Mouse (Mus musculus): ENCODE data around the gene Xpo5.
A peak's percentile ranks its signal among the peaks of the same experiment; 100 is the strongest.

Xpo5 gene

GRCm38 (mm10) chr17:46202421-46203071, at the start of gene Xpo5, which contains the start of gene Polh:
Gene Xpo5 (plus strand): TSS chr17:46202782.
Gene Polh (minus strand): TSS chr17:46202645.
- peak; percentile 91 for DNase-seq (ENCODE audit: low read depth, low spot score)

GRCm38 (mm10) chr17:46152847-46153782, 49.5 kb upstream of the Xpo5 start, which contains the start of gene Mad2l1bp:
Gene Mad2l1bp (minus strand): TSS chr17:46153553.
- peak; percentile 86 for DNase-seq (ENCODE audit: low read depth, low spot score)

GRCm38 (mm10) chr17:46154336-46154735, 48.2 kb upstream of the Xpo5 start:
- no peak for DNase-seq (ENCODE audit: low read depth, low spot score)

- no peak for DNase-seq (ENCODE audit: low read depth, low spot score)
Observed at GRCm38 (mm10) chr17:46156680-46157079, 45.9 kb upstream of the Xpo5 start.

GRCm38 (mm10) chr17:46157131-46157530, 45.5 kb upstream of the Xpo5 start:
- DNase-seq (ENCODE audit: low read depth, low spot score): no peak

- no peak for DNase-seq (ENCODE audit: low read depth, low spot score)
Observed at GRCm38 (mm10) chr17:46159236-46159635, 43.3 kb upstream of the Xpo5 start.

GRCm38 (mm10) chr17:46160090-46160662, 42.4 kb upstream of the Xpo5 start:
- DNase-seq (ENCODE audit: low read depth, low spot score): no peak

GRCm38 (mm10) chr17:46160686-46161085, 41.9 kb upstream of the Xpo5 start, which contains the start of gene Gtpbp2:
Gene Gtpbp2 (plus strand): TSS chr17:46161032.
- DNase-seq (ENCODE audit: low read depth, low spot score): peak; percentile 100

GRCm38 (mm10) chr17:46161179-46161578, 41.4 kb upstream of the Xpo5 start:
- no peak for DNase-seq (ENCODE audit: low read depth, low spot score)

GRCm38 (mm10) chr17:46161710-46162109, 40.9 kb upstream of the Xpo5 start:
- DNase-seq (ENCODE audit: low read depth, low spot score): no peak

- DNase-seq (ENCODE audit: low read depth, low spot score): no peak
Observed at GRCm38 (mm10) chr17:46162551-46162950, 40.0 kb upstream of the Xpo5 start.

- DNase-seq (ENCODE audit: low read depth, low spot score): no peak
Observed at GRCm38 (mm10) chr17:46162951-46163421, 39.6 kb upstream of the Xpo5 start.

- no peak for DNase-seq (ENCODE audit: low read depth, low spot score)
Observed at GRCm38 (mm10) chr17:46164301-46164700, 38.3 kb upstream of the Xpo5 start.

GRCm38 (mm10) chr17:46164791-46165190, 37.8 kb upstream of the Xpo5 start:
- DNase-seq (ENCODE audit: low read depth, low spot score): no peak

- DNase-seq (ENCODE audit: low read depth, low spot score): no peak
Observed at GRCm38 (mm10) chr17:46165460-46165859, 37.1 kb upstream of the Xpo5 start.

- no peak for DNase-seq (ENCODE audit: low read depth, low spot score)
Observed at GRCm38 (mm10) chr17:46166270-46166669, 36.3 kb upstream of the Xpo5 start.

GRCm38 (mm10) chr17:46167014-46167413, 35.6 kb upstream of the Xpo5 start:
- no peak for DNase-seq (ENCODE audit: low read depth, low spot score)

GRCm38 (mm10) chr17:46168318-46168717, 34.3 kb upstream of the Xpo5 start:
- no peak for DNase-seq (ENCODE audit: low read depth, low spot score)

GRCm38 (mm10) chr17:46168768-46169167, 33.8 kb upstream of the Xpo5 start:
- DNase-seq (ENCODE audit: low read depth, low spot score): no peak

- DNase-seq (ENCODE audit: low read depth, low spot score): no peak
Observed at GRCm38 (mm10) chr17:46170538-46170937, 32.0 kb upstream of the Xpo5 start.

- DNase-seq (ENCODE audit: low read depth, low spot score): no peak
Observed at GRCm38 (mm10) chr17:46182273-46182672, 20.3 kb upstream of the Xpo5 start.

- no peak for DNase-seq (ENCODE audit: low read depth, low spot score)
Observed at GRCm38 (mm10) chr17:46188829-46189228, 13.8 kb upstream of the Xpo5 start.
